Mouse (Mus musculus): ENCODE measurements around the gene Slc26a11.

The Slc26a11 gene

DNA sequence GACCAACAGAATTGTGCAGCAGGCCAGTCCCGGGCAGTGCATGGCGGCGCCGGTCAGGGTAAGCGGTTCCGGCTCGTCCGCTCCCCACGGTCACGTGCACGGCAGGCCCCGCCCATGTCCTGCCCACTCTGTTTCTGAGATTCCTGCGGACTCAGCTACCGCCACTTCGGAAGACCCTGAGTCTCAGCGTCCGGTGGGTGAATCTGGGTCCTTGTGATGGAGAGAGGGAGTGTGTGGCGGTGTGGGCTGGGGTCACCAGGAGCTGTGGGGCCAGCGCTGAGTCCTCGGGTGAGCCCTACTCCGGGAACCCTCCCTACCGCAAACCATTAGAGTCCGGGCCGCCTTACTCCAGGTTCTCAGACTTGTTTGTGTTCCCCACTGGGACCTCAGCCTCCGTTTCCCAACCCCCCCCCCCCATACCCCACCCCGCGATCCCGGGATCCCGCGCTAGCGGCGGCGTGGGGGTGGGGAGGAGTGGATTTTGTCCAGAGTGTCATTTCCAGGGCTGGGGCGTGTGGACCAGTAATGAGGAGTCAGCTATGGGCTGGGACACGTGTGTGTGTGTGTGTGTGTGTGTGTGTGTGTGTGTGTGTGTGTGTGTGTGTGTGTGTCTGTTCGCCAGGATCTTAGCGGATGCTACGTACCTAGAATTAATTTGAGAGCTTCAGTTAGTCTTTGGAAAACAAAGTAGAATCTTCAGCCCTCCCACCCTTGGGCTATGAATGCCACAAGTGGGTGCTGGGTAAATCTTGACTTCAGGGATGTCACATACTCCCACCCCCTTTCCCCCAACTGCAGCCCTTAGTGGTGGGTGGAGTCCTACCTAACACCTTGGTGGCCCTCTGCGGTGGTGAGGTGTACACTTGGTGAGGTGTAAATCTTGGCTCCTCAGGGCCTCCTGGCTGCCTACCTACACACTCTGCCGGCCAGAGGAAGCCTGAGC is at the start of gene Slc26a11, which contains the start of gene Sgsh:
Gene Slc26a11, plus strand, starts transcription at position 115 of the 943 bp plus-strand sequence.
Gene Sgsh, minus strand, starts transcription at position 94 of the 943 bp plus-strand sequence.
- peak; percentile 85 for DNase-seq (ENCODE audit: low read depth, low spot score)

DNA sequence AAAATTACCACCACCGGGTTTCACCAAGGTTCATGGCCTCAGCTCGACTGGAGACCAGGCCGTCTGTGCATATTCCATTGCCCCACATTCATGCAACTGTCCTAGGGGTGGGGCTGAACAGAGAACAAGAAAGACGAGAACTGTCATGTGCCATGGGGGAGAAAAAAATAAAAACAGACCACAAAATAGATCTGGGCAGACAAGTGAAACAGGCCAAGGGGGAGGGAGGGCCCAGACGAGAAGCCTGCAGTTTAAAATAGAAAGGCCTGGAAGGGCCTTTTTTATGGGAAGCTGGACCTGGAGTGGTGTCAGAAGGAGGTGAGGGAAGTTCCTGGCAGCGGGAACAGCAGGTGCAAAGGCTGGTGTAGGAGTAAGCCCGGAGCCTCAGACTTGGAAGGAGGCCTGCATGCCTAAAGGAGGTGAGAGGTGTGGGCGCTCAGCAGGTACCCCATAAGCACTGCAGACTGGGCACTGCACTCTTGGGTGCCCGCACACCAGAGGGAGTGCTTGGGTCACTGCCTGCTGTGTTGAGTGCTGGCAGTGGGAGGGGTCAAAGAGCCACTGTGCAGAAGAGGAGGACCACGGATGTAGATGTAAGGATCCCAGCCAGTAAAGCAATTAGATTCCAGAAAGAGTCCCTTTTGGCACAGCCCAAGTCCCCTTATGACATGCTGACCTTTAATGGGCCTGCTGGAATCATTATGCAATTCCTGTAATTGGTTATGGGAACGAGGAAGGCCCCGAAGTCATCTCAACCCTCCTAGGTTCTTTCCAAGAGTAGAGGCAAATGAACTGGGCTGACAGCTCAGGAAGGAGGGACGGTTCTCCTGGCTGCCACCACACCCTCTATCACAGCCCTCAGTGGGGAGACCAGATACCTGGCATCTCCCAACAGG is 48.3 kb upstream of the Slc26a11 start:
- no peak for DNase-seq (ENCODE audit: low read depth, low spot score)

GRCm38 (mm10) chr11:119307658-119307867 is 47.8 kb upstream of the Slc26a11 start, which contains the start of gene Card14:
Gene Card14 (plus strand): TSS chr11:119307768.
- DNase-seq (ENCODE audit: low read depth, low spot score), result no peak

DNA sequence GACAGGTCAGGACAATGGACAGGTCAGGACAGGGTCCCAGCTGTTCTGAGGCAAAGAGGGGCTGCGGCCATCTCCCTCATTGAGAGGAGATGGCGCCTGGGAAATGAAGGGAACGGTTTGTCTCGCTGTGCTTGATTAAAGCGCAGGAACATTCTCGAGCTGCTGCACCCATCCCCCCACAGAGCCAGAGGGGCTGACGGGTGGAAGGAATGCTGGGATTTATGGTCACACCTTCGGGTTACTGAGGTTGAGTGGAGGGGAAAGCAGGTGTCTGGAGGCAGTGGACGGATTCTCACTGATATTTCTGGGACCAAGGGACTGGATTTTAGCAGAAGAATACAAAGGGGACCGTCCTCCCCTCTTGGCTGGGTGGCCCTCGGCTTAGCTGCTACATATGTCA is 47.4 kb upstream of the Slc26a11 start:
- DNase-seq (ENCODE audit: low read depth, low spot score), result peak; percentile 46

- DNase-seq (ENCODE audit: low read depth, low spot score), result no peak
Measured at GRCm38 (mm10) chr11:119310621-119311020, 44.7 kb upstream of the Slc26a11 start.

DNA sequence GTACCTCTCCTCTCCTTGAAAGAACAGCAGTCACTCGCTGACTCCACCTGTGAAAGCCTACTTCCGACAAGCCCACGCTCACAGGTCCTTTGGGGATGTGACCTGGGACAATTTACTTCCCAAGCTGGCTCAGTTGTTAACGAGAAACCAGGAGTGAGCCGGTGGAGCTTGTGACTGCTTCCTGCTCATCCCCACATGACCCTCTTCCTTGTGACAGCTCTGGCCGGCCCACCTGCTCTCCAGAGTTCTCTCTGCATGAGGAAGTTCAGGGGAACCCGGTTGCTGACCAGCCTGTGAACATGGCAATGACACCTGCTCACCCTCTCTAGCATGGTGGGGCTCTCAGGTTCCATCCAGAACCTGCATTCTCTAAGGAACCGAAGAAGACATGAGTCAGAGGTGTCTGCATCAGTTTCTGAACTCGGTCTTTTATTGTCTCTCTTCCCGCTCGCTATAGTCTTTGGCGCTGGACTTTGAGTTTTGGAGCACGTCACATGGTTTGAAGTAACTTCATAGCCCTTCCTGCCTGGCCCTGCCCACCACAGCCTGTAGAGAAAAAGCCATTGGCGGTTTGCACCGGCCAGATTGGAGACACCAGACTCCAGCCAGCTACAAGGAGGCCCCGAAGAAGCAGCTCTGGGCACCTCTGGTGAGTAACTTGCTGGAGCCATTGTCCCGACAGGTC is 41.0 kb upstream of the Slc26a11 start:
- DNase-seq (ENCODE audit: low read depth, low spot score), result no peak

- DNase-seq (ENCODE audit: low read depth, low spot score), result no peak
Measured at GRCm38 (mm10) chr11:119316720-119317119, 38.6 kb upstream of the Slc26a11 start.

DNA sequence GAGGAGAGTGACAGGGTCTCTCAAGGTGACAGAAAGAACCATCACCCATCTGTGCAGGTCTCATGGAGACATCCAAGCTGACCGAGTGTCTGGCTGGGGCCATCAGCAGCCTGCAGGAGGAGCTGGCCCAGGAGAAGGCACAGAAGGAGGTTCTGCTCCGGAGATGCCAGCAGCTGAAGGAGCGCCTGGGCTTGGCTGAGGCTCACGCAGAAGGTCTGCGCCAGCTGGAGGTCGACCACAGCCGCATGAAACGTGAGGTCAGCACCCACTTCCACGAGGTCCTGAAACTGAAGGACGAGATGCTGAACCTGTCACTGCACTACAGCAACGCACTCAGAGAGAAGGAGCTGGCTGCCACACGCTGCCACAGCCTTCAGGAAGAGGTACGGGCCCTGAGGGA is 32.8 kb upstream of the Slc26a11 start:
- no peak for DNase-seq (ENCODE audit: low read depth, low spot score)

DNA sequence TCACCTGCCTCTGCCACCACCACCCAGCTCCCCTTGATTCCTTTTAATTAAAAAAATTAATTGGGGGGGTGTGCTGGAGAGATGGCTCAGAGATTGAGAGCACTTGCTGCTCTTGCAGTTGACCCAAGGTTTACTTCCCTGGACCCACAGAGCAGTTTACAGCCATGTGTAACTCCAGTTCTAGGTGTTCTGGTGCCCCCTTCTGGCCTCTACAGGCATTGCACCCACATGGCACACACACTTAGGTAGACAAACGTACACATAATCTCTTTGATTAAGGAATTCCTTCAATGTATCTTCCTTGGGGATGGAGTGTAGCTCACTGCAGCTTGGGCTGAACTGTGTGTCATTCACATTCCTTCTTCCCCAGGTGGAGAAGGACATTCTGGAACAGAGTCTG is 30.3 kb upstream of the Slc26a11 start:
- DNase-seq (ENCODE audit: low read depth, low spot score), result no peak

DNA sequence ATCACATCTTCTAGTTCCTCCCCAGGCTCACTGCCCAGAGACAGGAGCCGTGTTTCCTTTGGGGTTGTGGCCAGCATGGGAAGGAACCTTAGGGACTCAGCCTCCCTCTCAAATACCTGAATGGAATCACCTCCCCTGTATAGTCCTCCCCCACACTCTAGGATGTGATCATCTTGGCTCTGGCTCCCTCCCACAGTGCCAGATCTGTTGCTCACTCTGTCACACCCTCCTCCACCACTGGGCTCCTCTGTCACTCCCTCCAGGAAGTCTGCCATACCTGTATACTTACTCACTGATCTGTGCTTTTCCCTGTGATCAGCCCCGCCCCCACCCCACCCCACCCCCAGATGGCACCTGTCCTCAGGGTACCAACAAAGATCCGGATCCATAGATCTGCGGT is 24.8 kb upstream of the Slc26a11 start:
- DNase-seq (ENCODE audit: low read depth, low spot score), result no peak

- DNase-seq (ENCODE audit: low read depth, low spot score), result no peak
Measured at GRCm38 (mm10) chr11:119331970-119332369, 23.4 kb upstream of the Slc26a11 start.

- no peak for DNase-seq (ENCODE audit: low read depth, low spot score)
Measured at GRCm38 (mm10) chr11:119338271-119339059, 16.9 kb upstream of the Slc26a11 start.

DNA sequence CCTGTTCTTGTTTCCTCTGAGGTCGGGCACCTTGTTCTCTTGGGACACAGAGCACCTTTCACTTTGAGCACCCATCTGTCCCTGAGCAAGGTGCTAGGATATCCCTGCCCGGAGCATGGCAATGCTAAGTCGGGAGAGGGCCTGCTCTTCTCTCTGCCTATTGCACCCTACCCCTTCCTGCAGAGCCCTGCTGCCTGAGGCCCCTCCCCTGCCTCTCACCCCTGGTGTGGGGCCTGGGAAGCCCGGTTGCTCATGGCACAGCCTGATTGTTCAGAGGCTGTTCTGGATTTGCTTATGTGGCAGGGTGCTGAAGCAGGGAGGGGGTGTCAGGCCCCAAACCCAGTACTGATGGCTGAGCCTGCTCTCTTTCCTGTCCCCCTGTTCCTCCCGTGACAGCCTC is 16.2 kb upstream of the Slc26a11 start:
- no peak for DNase-seq (ENCODE audit: low read depth, low spot score)

GRCm38 (mm10) chr11:119339637-119340036 is 15.7 kb upstream of the Slc26a11 start:
- DNase-seq (ENCODE audit: low read depth, low spot score), result peak; percentile 81

- no peak for DNase-seq (ENCODE audit: low read depth, low spot score)
Measured at GRCm38 (mm10) chr11:119344178-119344577, 11.2 kb upstream of the Slc26a11 start.

- no peak for DNase-seq (ENCODE audit: low read depth, low spot score)
Measured at GRCm38 (mm10) chr11:119344865-119345264, 10.5 kb upstream of the Slc26a11 start.

- DNase-seq (ENCODE audit: low read depth, low spot score), result no peak
Measured at GRCm38 (mm10) chr11:119347125-119347524, 8.2 kb upstream of the Slc26a11 start.

DNA sequence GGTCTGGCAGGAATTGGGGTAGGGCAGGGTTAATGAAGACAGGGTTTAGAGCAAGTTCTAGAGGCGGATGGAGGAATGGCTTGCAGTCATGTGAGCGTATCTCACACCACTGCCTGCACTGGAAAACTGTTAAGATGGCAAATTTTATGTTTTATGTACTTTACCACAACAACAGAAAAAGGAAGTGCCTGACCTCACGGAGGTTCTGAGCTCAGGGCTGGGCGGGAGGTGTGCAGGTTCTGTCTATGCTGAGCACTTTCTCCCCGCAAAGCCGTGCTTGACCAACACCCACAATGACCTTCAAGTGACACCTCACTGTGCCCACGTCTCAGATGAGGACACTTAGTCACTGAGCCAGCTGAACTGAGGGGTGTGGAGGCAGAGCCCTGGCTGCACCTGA is 3.2 kb upstream of the Slc26a11 start:
- no peak for DNase-seq (ENCODE audit: low read depth, low spot score)

DNA sequence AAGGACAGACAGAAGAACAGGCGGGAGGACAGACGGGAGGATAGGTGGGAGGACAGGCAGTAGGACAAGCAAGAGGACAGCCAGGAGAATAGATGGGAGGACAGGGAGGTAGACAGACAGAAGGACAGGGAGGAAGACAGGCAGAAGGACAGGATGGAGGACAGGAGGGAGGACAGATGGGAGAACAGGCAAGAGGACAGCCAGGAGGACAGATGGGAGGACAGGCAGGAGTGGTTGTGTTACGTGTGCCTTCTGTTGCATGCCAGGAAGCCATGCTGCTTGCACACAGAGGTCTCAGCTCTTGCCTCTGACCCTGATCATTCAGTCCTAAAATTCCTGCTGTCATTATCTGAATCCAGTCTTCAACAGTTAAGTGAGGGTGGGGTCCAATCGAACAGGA is 1.4 kb upstream of the Slc26a11 start:
- DNase-seq (ENCODE audit: low read depth, low spot score), result no peak

DNA sequence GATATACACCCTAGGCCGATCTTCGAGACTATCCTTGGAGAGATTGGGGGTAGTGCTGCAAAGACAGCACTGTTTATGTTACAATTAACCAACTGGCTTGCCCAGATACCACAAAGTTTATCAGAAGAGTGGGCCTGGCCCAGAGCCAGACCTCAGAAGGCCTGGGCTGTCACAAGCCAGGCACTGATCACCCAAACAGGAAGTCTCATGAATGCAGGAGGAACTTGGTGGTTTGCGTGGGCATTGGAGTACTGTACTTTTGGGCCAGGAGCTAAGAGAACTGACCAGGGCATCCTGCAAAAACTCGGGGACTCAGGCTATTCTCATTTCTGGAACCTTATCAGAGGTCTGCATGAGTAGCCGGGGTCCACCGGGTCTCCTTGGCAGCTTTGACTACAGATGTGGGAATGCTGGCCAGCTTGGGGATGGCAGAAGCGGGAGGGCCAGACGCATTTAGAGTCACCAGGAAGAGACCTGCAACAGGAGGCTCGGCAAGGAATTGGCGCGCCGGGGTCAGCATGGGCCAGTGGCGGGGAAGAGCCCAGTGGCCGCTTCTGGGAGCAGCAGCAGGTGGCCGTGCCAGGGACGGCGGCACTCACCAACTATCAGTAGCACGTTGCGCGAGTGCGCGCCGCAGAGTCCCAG is 437 bp upstream of the Slc26a11 start:
- no peak for DNase-seq (ENCODE audit: low read depth, low spot score)

DNA sequence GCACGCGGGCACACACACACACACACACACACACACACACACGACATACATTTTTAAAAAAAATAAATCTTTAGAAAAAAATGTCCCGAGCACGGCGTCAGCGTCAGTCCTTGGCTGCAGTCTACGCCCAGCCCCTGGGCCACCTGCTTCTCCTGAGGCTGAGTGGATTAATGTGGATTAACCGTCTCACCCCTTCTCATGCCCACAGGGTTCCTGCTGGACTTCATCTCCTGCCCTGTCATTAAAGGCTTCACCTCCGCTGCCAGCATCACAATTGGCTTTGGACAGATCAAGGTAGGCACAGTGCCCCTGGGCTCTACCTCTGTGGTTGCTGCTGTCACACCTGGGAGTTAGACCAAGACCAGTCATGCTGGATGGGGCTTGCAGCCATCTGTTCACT is 3.7 kb downstream of the Slc26a11 start:
- DNase-seq (ENCODE audit: low read depth, low spot score), result no peak

Data from mesoderm, embryonic 11.5 days (tissue).